Mouse (Mus musculus) spleen, adult 2 months (tissue): Measurements from ENCODE around the gene Cyb5rl. TPM values are rescaled to one million over a fixed set of nuclear protein-coding genes. Genes with fewer than 3 reads are reported as not detected.

Experiments
- DNase-seq, 2 experiments: peaks; one replicate each; pipeline versions ENCODE4 v3.0.0 to v3.0.0-alpha.2; 2012 to 2021; ENCODE audit warnings: low spot score in 2 of 2, low read depth in 1 of 2
- H3K27ac ChIP-seq: fragments of 200-500 bp; 2 replicates; pipeline ENCODE4 v1.5.1; 2012; ENCODE audit warnings: low read length, inconsistent platforms; ENCODE audit not compliant: insufficient read depth
- H3K27me3 ChIP-seq: fragments of 200-500 bp; 2 replicates; pipeline ENCODE4 v1.6.1; 2012; ENCODE audit warnings: mild to moderate bottlenecking, moderate library complexity, low read length, inconsistent platforms; ENCODE audit not compliant: control insufficient read depth, insufficient read depth
- H3K36me3 ChIP-seq: fragments of 200-500 bp; 2 replicates; pipeline ENCODE4 v1.6.1; 2012; ENCODE audit warnings: mild to moderate bottlenecking, low read length, inconsistent platforms; ENCODE audit not compliant: control insufficient read depth, insufficient read depth
- H3K4me1 ChIP-seq: fragments of 200-500 bp; 2 replicates; pipeline ENCODE4 v1.6.1; 2011; ENCODE audit warnings: inconsistent platforms; ENCODE audit not compliant: control insufficient read depth, insufficient read depth, insufficient read length
- H3K4me3 ChIP-seq: fragments of 200-500 bp; 2 replicates; pipeline ENCODE4 v1.5.1; 2011; ENCODE audit warnings: mild to moderate bottlenecking, inconsistent platforms; ENCODE audit not compliant: insufficient read depth, insufficient read length; ENCODE audit errors: extremely low read depth
- CTCF ChIP-seq: fragments of 200-500 bp; IDR thresholded peaks from 2 replicates; pipeline ENCODE4 v1.5.1; 2011; ENCODE audit warnings: mild to moderate bottlenecking, inconsistent platforms; ENCODE audit not compliant: insufficient read depth, insufficient read length, insufficient replicate concordance; ENCODE audit errors: extremely low read depth
- POLR2A ChIP-seq: fragments of 200-500 bp; IDR thresholded peaks from 2 replicates; pipeline ENCODE4 v1.6.1; 2011; ENCODE audit warnings: low read depth, low read length, inconsistent platforms
- WGBS: fragments of 180-500 bp; shearing (Covaris S2); methylation state at CpG from one replicate; pipeline ENCODE4 v1.1.7; 2018; 5-methylcytosine and 5-hydroxymethylcytosine counted together
- polyA plus RNA-seq: library from polyadenylated mRNA; depleted of rRNA; stranded (reverse); fragments of >200 nt; gene quantifications from 2 replicates; pipeline ENCODE4 v1.2.3, GENCODE M21; 2012; rRNA removed

Cyb5rl gene
- polyA plus RNA-seq = 6.2 and 7.5 TPM in 2 replicates

GRCm38 (mm10) chr4:107066252-107067124, at the start of gene Cyb5rl, which contains the start of gene Mrpl37:
Gene Cyb5rl, plus strand, starts transcription at chr4:107066988.
Gene Mrpl37, minus strand, starts transcription at chr4:107066868.
- 2% methylated on average over 60 of the region's 60 CpGs for WGBS
- Histone ChIP-seq H3K27ac (no peak within 1 kb of the TSS; the same call in 1 of the 2 replicates), H3K4me1 (0 out of 2 replicates have a peak, but pooled peaks cover 7% of the 10 kb centered on the region), H3K27me3 (no peaks in the 10 kb centered on the region), H3K4me3 (peak within 1 kb of the TSS; percentile 90), H3K36me3 (peaks cover 11% of the 10 kb centered on the region)
- DNase-seq = peak; percentile 92 to 95
- TF ChIP-seq POLR2A (peak; percentile 70), CTCF (no peak)

- DNase-seq = no peak
- H3K27ac ChIP-seq = no peak overlapping the region
- H3K27me3 ChIP-seq = no peaks in the 10 kb centered on the region
- TF ChIP-seq POLR2A (no peak), CTCF (no peak)
- no peaks in the 10 kb centered on the region for H3K4me1 ChIP-seq
- no peaks in the 10 kb centered on the region for H3K36me3 ChIP-seq
- H3K4me3 ChIP-seq = no peak overlapping the region
Observed at GRCm38 (mm10) chr4:107017257-107017656, 49.5 kb upstream of the Cyb5rl start.

GRCm38 (mm10) chr4:107018521-107018920, 48.3 kb upstream of the Cyb5rl start:
- TF ChIP-seq CTCF = no peak
- TF ChIP-seq POLR2A = no peak
- no peak overlapping the region for H3K27ac ChIP-seq
- H3K4me3 ChIP-seq = no peak overlapping the region
- no peak for DNase-seq
- 92% methylated on average over 3 of the region's 3 CpGs for WGBS
- H3K4me1 ChIP-seq = no peaks in the 10 kb centered on the region
- H3K27me3 ChIP-seq = no peaks in the 10 kb centered on the region
- no peaks in the 10 kb centered on the region for H3K36me3 ChIP-seq

- no peaks in the 10 kb centered on the region for H3K36me3 ChIP-seq
- H3K4me1 ChIP-seq = no peaks in the 10 kb centered on the region
- no peak overlapping the region for H3K27ac ChIP-seq
- WGBS = 86% methylated on average over 7 of the region's 7 CpGs
- TF ChIP-seq POLR2A (no peak), CTCF (no peak)
- no peak for DNase-seq
- H3K4me3 ChIP-seq = no peak overlapping the region
- H3K27me3 ChIP-seq = no peaks in the 10 kb centered on the region
Observed at GRCm38 (mm10) chr4:107019027-107019426, 47.8 kb upstream of the Cyb5rl start.

- DNase-seq = no peak
- H3K27ac ChIP-seq = no peak overlapping the region
- no peaks in the 10 kb centered on the region for H3K27me3 ChIP-seq
- WGBS = 85% methylated on average over 5 of the region's 5 CpGs
- no peaks in the 10 kb centered on the region for H3K36me3 ChIP-seq
- H3K4me1 ChIP-seq = no peaks in the 10 kb centered on the region
- no peak for TF ChIP-seq CTCF
- no peak for TF ChIP-seq POLR2A
- H3K4me3 ChIP-seq = no peak overlapping the region
Observed at GRCm38 (mm10) chr4:107020287-107021000, 46.3 kb upstream of the Cyb5rl start.

GRCm38 (mm10) chr4:107021464-107021863, 45.3 kb upstream of the Cyb5rl start:
- no peaks in the 10 kb centered on the region for H3K27me3 ChIP-seq
- no peak overlapping the region for H3K4me3 ChIP-seq
- no peak overlapping the region for H3K27ac ChIP-seq
- 82% methylated on average over 3 of the region's 3 CpGs for WGBS
- no peaks in the 10 kb centered on the region for H3K36me3 ChIP-seq
- no peaks in the 10 kb centered on the region for H3K4me1 ChIP-seq
- TF ChIP-seq CTCF (no peak), POLR2A (no peak)
- no peak for DNase-seq

GRCm38 (mm10) chr4:107024899-107025298, 41.9 kb upstream of the Cyb5rl start:
- H3K27me3 ChIP-seq = no peaks in the 10 kb centered on the region
- no peak overlapping the region for H3K27ac ChIP-seq
- no peaks in the 10 kb centered on the region for H3K36me3 ChIP-seq
- no peak for DNase-seq
- no peak overlapping the region for H3K4me3 ChIP-seq
- TF ChIP-seq POLR2A = no peak
- TF ChIP-seq CTCF = no peak
- WGBS = 96% methylated on average over 7 of the region's 7 CpGs
- no peaks in the 10 kb centered on the region for H3K4me1 ChIP-seq
